Mouse (Mus musculus) liver, embryonic 11.5 days (tissue): Measurements from ENCODE around the gene Col6a3. TPM values are rescaled to one million over a fixed set of nuclear protein-coding genes. Genes with fewer than 3 reads are reported as not detected.

Experiments
- ATAC-seq: fragments of 200-750 bp; cut with Nextera tagmentation; replicated peaks from 2 replicates; pipeline ENCODE4 v1.8.0; 2017; ENCODE audit warnings: moderate number of reproducible peaks, mild to moderate bottlenecking, moderate TSS enrichment, moderate library complexity; ENCODE audit not compliant: low FRiP score
- DNase-seq: peaks from one replicate; pipeline ENCODE4 v3.0.0-alpha.2; 2017; ENCODE audit warnings: low spot score
- H3K27ac ChIP-seq: fragments of 300-500 bp; sonication (generic); 2 replicates; pipeline ENCODE4 v1.5.1; 2014; ENCODE audit warnings: mild to moderate bottlenecking, low read depth, low read length, control low read depth
- H3K27me3 ChIP-seq: fragments of 300-500 bp; sonication (generic); replicated peaks from 2 replicates; pipeline ENCODE4 v1.6.1; 2014; ENCODE audit warnings: low read length, mixed read lengths; ENCODE audit not compliant: control insufficient read depth, insufficient read depth
- H3K36me3 ChIP-seq: fragments of 300-500 bp; sonication (generic); 2 replicates; pipeline ENCODE4 v1.6.1; 2014; ENCODE audit warnings: mild to moderate bottlenecking, low read length, moderate library complexity, mixed read lengths; ENCODE audit not compliant: control insufficient read depth, insufficient read depth
- H3K4me1 ChIP-seq: fragments of 300-500 bp; sonication (generic); replicated peaks from 2 replicates; pipeline ENCODE4 v1.6.1; 2014; ENCODE audit warnings: low read length, mixed read lengths; ENCODE audit not compliant: control insufficient read depth, insufficient read depth
- H3K4me2 ChIP-seq: fragments of 300-500 bp; sonication (generic); 2 replicates; pipeline ENCODE4 v1.6.1; 2014; ENCODE audit warnings: mild to moderate bottlenecking, control low read depth, moderate library complexity
- H3K4me3 ChIP-seq: fragments of 300-500 bp; sonication (generic); 2 replicates; pipeline ENCODE4 v1.5.1; 2014; ENCODE audit warnings: low read depth, low read length, control low read depth
- H3K9ac ChIP-seq: fragments of 300-500 bp; sonication (generic); 2 replicates; pipeline ENCODE4 v1.6.1; 2014; ENCODE audit warnings: low read depth, low read length, control low read depth
- H3K9me3 ChIP-seq: fragments of 300-500 bp; sonication (generic); 2 replicates; pipeline ENCODE4 v1.6.1; 2016; ENCODE audit warnings: low read length, inconsistent platforms, mixed read lengths; ENCODE audit not compliant: control insufficient read depth
- WGBS: fragments of 180-500 bp; shearing (Covaris S2); extraction: QIAGEN DNeasy Blood & Tissue Kit; methylation state at CpG from one replicate; pipeline ENCODE4 v1.1.7; 2014; 5-methylcytosine and 5-hydroxymethylcytosine counted together
- polyA plus RNA-seq: library from polyadenylated mRNA; unstranded; fragments of >200 nt; fragmentation: Nextera tagmentation; extraction: Ambion mirVana; gene quantifications from 2 replicates; pipeline ENCODE4 v1.2.1, GENCODE M21; 2014

Gene Col6a3
- polyA plus RNA-seq, 1 experiment from 2014 or later = 13.1 TPM

DNA sequence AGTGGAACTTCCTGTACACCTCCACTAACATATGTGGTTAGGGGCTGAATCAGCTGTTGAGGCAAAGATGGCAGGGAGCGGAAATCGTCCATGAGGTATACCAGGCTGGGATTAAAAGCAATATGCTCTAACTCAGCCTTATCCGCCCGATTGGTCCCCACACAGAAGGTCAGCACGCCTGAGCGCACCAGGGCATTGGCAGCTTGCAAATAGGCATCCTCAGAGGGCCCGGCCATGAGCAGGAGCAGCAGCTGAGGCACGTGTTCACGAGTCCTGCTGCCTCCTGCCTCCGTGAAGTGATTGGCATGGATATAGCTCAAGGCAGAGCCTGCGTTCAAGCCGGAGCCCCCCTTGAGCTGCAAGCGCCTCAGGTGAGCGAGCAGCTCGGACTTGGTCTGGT is 30.5 kb downstream of the Col6a3 start:
- no peak for DNase-seq
- ATAC-seq = no peak
- Histone ChIP-seq H3K27ac (no peak overlapping the region), H3K9me3 (no peaks in the 10 kb centered on the region), H3K9ac (no peak overlapping the region), H3K4me3 (no peak overlapping the region), H3K4me2 (no peak overlapping the region), H3K36me3 (no peaks in the 10 kb centered on the region), H3K4me1 (no peaks in the 10 kb centered on the region), H3K27me3 (no peaks in the 10 kb centered on the region)
- 89% methylated on average over 15 of the region's 15 CpGs for WGBS

DNA sequence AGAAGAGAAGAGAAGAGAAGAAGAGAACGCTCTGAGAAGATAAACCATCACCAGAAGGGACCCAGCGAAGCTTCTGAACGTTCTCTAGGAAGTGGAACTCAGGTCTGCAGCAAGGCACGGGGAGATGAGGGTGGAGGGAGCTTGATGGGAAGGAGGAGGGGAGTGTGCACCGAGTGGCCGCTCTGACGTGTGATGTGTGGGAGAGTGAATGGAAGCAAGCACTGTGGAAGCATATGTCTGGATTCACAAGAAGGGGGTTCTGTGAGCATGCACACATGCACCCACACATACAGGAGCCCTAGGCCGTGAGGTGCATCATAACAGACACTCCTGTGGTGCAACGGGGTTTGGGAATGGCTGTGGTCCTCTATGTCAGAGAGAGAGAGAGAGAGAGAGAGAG is 34.8 kb downstream of the Col6a3 start:
- WGBS = 77% methylated on average over 9 of the region's 9 CpGs
- H3K36me3 ChIP-seq = no peaks in the 10 kb centered on the region
- H3K27me3 ChIP-seq = no peaks in the 10 kb centered on the region
- H3K4me1 ChIP-seq = no peaks in the 10 kb centered on the region
- H3K4me3 ChIP-seq = no peak overlapping the region
- H3K9ac ChIP-seq = no peak overlapping the region
- ATAC-seq = no peak
- DNase-seq = no peak
- no peak overlapping the region for H3K4me2 ChIP-seq
- no peak overlapping the region for H3K27ac ChIP-seq
- no peaks in the 10 kb centered on the region for H3K9me3 ChIP-seq

DNA sequence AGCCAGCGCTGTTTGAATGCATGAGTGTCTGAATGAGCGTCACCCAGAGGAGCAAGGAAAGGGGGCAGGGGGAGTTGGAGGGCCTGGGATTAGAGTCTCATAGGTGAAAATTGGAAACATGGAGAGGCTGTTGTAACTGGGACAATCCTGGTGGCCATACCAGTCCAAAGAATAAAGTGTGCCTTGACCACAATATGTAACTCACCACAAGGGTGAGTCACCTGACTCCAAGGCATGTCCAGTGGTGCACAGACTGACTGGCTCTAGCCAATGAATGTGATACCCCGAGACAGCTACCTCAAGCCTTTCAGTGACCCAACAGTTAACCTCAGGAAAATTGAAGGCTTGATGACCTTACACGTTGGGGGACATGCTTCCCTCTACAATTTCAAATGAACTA is 40.7 kb downstream of the Col6a3 start:
- Histone ChIP-seq H3K4me2 (no peak overlapping the region), H3K4me3 (no peak overlapping the region), H3K27ac (no peak overlapping the region), H3K27me3 (no peaks in the 10 kb centered on the region), H3K9ac (no peak overlapping the region), H3K4me1 (no peaks in the 10 kb centered on the region), H3K9me3 (no peaks in the 10 kb centered on the region), H3K36me3 (no peaks in the 10 kb centered on the region)
- DNase-seq = no peak
- 80% methylated on average over 4 of the region's 4 CpGs for WGBS
- ATAC-seq = no peak

DNA sequence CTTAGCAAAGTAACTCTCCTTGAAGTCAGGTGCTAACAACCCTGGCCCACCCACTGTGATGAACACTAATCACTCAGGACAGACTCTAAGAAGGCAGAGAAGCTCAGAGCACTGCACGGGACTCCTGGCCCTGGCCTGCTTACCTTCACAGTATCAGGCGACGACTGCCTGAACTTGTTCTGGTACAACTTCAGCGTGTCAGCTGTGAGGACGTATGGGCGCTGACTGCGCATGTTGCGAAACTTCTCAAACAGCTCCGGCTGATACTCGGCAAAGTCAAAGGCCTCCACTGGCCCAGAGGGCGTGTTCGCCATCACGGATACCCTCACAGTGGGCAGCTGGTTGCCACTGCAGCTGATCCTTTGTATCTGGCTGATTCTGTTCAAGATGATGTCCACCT is 42.7 kb downstream of the Col6a3 start:
- no peaks in the 10 kb centered on the region for H3K36me3 ChIP-seq
- H3K4me1 ChIP-seq = no peaks in the 10 kb centered on the region
- no peaks in the 10 kb centered on the region for H3K27me3 ChIP-seq
- WGBS = 62% methylated on average over 13 of the region's 13 CpGs
- no peak overlapping the region for H3K4me2 ChIP-seq
- H3K9ac ChIP-seq = no peak overlapping the region
- H3K4me3 ChIP-seq = no peak overlapping the region
- no peak for DNase-seq
- H3K9me3 ChIP-seq = no peaks in the 10 kb centered on the region
- no peak overlapping the region for H3K27ac ChIP-seq
- ATAC-seq = no peak

DNA sequence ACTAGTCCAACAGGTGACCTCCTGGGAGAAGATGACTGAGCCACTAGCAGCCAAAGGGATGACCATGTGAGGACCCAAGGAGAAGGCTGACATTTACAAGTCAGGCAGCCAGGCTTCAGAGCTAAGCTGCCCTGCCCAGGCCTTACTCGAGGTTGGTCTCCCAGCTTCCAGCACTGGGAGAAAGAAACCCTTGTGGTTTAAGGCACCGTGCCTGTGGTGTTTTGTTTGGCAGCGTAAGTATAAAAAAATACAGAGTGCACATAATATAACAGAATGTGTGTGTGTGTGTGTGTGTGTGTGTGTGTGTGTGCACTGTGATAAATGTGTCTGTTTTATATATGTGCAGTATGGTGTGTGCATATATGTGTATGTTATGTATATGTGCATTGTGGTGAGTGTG is 43.3 kb downstream of the Col6a3 start:
- WGBS = 78% methylated on average over 3 of the region's 3 CpGs
- no peak for ATAC-seq
- Histone ChIP-seq H3K4me1 (no peaks in the 10 kb centered on the region), H3K4me2 (no peak overlapping the region), H3K27me3 (no peaks in the 10 kb centered on the region), H3K4me3 (no peak overlapping the region), H3K36me3 (no peaks in the 10 kb centered on the region), H3K27ac (no peak overlapping the region), H3K9ac (no peak overlapping the region), H3K9me3 (no peaks in the 10 kb centered on the region)
- DNase-seq = no peak

DNA sequence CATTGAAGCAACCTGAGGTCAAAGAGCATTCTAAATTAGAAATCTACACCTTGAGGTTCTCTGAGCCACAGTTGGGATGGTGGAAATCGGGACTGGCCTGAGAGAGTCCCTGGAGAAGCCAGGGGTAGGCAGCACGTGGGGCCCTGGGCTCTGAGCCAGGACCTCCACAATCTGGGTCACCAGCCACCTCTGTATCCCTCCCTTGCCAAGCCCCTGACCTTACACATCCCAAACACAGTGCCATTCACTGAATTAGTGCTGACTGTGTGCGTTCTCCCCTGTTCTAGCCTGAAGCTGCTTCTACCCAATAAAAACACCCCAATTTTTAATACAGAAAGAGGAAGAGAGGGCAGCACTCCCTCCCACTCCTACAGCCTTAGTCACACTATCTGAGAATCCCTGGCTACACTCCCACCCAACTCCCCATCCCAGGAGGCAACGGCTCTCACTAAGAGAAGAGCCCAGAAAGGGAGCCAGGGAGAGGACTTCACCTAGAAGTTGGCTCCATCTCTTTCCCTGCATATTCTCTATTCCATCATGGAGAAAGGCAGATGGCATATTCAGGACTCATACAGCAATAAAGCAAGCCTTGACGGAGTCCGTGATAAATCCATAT is 46.4 kb downstream of the Col6a3 start:
- Histone ChIP-seq H3K9ac (no peak overlapping the region), H3K27ac (no peak overlapping the region), H3K9me3 (no peaks in the 10 kb centered on the region), H3K27me3 (no peaks in the 10 kb centered on the region), H3K4me3 (no peak overlapping the region), H3K4me2 (no peak overlapping the region), H3K4me1 (no peaks in the 10 kb centered on the region), H3K36me3 (no peaks in the 10 kb centered on the region)
- 62% methylated on average over 6 of the region's 6 CpGs for WGBS
- no peak for DNase-seq
- ATAC-seq = no peak

DNA sequence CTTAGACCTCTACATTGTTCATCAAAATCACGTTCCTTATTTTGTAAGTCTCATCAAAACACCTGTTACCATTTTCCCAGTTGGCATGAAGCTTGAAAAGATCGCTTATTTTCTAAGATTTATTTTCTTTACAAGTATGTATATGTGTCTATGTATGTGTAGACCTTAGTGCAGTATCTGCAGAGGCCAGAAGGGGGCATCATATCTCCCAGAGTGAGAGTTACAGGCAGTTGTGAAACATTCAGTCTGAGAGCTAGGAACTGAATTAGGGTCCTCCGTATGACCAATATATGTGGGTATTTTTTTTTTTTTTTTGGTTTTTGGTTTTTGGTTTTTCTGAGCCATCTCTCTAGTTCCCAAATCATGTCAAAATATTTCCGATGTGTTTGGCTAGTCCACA is 50.4 kb downstream of the Col6a3 start:
- no peaks in the 10 kb centered on the region for H3K27me3 ChIP-seq
- no peak overlapping the region for H3K9ac ChIP-seq
- no peaks in the 10 kb centered on the region for H3K36me3 ChIP-seq
- 80% methylated on average over 4 of the region's 4 CpGs for WGBS
- H3K4me1 ChIP-seq = no peaks in the 10 kb centered on the region
- H3K27ac ChIP-seq = no peak overlapping the region
- ATAC-seq (no peak), DNase-seq (no peak)
- H3K4me2 ChIP-seq = no peak overlapping the region
- no peaks in the 10 kb centered on the region for H3K9me3 ChIP-seq
- H3K4me3 ChIP-seq = no peak overlapping the region

DNA sequence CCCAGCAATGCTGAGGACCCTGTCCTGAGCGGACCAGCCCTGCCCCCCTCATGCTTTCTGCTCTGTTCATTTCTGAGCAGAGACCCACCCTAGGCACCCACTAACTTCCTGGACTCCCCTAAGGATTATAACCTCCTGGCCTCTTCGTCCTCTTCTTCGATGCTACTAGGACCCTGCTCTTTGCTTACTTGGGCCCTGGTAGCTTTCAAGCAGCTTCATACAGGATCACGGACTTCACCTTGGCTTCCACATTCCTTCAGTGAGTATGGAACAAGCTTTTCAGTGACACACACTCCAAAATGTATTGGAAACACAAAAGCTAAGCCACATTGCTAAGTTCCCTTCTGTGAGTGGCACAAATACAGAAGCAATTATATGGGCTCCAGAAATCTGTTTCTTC is 52.8 kb downstream of the Col6a3 start:
- ATAC-seq = no peak
- WGBS = 78% methylated on average over 4 of the region's 4 CpGs

DNA sequence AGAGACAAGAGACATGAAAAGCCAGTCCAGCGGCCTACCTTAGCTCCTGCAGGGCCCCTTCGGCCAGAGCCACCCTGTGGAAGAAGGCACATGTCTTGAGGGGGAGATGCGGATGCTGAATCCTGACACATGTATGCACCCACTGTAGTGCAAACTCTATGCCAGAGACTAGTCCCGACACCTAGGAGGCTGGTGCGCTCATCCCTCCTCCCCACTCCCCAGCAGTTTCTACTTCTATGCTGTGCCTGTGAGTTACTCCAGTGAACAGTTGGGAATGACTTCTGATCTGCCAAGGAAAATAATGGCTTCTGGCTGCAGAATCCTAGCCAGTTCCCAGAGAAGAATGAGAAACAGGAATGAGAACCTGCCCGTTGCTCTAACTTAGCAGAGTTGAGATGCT is 54.3 kb downstream of the Col6a3 start:
- no peaks in the 10 kb centered on the region for H3K9me3 ChIP-seq
- no peak overlapping the region for H3K27ac ChIP-seq
- H3K4me1 ChIP-seq = no peaks in the 10 kb centered on the region
- H3K27me3 ChIP-seq = no peaks in the 10 kb centered on the region
- no peaks in the 10 kb centered on the region for H3K36me3 ChIP-seq
- H3K9ac ChIP-seq = no peak overlapping the region
- no peak overlapping the region for H3K4me2 ChIP-seq
- 71% methylated on average over 6 of the region's 6 CpGs for WGBS
- no peak overlapping the region for H3K4me3 ChIP-seq
- ATAC-seq (no peak), DNase-seq (no peak)

More for the DNA sequence above, 52.8 kb downstream of the Col6a3 start:
- Histone ChIP-seq H3K4me3 (no peak overlapping the region), H3K4me1 (no peaks in the 10 kb centered on the region), H3K27me3 (no peaks in the 10 kb centered on the region), H3K9me3 (no peaks in the 10 kb centered on the region), H3K4me2 (no peak overlapping the region), H3K27ac (no peak overlapping the region), H3K9ac (no peak overlapping the region), H3K36me3 (no peaks in the 10 kb centered on the region)
- DNase-seq = no peak
